Mouse (Mus musculus): ENCODE measurements around the gene Dnajc8.

DNA sequence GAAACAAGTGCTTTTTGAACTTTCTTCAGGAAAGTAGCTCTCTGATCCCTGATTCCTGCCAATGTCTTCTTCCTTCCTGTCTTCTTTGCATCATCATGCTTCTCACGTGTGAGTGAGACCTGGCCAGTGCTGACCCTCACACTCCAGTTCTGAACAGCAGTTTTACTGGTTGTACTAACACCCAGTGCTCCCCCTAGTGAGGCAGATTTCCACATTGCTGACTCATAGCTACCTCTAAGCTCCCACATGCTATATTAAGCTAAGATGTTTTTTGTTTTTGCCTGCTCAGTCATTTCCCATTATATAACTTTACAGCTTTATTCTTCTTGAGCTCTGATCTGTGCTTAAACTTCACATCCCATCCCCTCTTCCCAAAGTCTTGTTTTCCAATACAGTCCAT, 7.4 kb downstream of the Dnajc8 start:
- TF ChIP-seq CTCF (IDR thresholded peaks at IDR 0.05; ENCODE audit: extremely low read depth, insufficient read length, insufficient replicate concordance, low read depth, low read length): no peak
- no peak for TF ChIP-seq POLR2A (IDR thresholded peaks at IDR 0.05; ENCODE audit: low read depth, low read length)

All from small intestine, adult 2 months (tissue).